Mouse (Mus musculus): ENCODE data around the gene Pick1. TPM values are rescaled to one million over a fixed set of nuclear protein-coding genes. Genes with fewer than 3 reads are reported as not detected.

Pick1 gene
- total RNA-seq, 2 experiments from 2014 or later = 33.6 to 35.0 TPM

GRCm38 (mm10) chr15:79243234-79244042, 14.5 kb downstream of the Pick1 start:
- peak overlapping the region; percentile 32 for H3K4me3 ChIP-seq
- TF ChIP-seq CTCF (IDR thresholded peaks at IDR 0.05) = no peak
- peak; percentile 97 for DNase-seq
- intact Hi-C loops (cut with DNase I) = loop anchor here (1.0 to 10.0 kb wide), 4 partner anchors 37 to 361 kb away; partner anchors contain the start of genes Dmc1 and Pla2g6
- H3K27ac ChIP-seq = peak overlapping the region; percentile 95

- TF ChIP-seq CTCF (IDR thresholded peaks at IDR 0.05) = no peak
- DNase-seq = peak; percentile 61
- intact Hi-C loops (cut with DNase I) = loop anchor here (5.0 to 10.0 kb wide), 2 partner anchors 83 to 361 kb away; partner anchors contain the start of genes Dmc1 and Pla2g6
- peak overlapping the region; percentile 23; the same call in 1 of the 2 replicates for H3K4me3 ChIP-seq
- H3K27ac ChIP-seq = peak overlapping the region; percentile 95
Observed at GRCm38 (mm10) chr15:79244071-79244893, 15.3 kb downstream of the Pick1 start.

GRCm38 (mm10) chr15:79245321-79245720, 16.3 kb downstream of the Pick1 start:
- Histone ChIP-seq H3K4me3 (peak overlapping the region; percentile 0; the same call in 1 of the 2 replicates), H3K27ac (peak overlapping the region; percentile 95)
- TF ChIP-seq CTCF (IDR thresholded peaks at IDR 0.05) = no peak
- DNase-seq = no peak
- intact Hi-C loops (cut with DNase I) = loop anchor here (10.0 kb wide), 1 partner anchor 359 kb away; the partner anchor contains the start of gene Dmc1

- no peak for DNase-seq
- intact Hi-C loops (cut with DNase I) = no loop called here
- no peak overlapping the region for H3K27ac ChIP-seq
- TF ChIP-seq CTCF (IDR thresholded peaks at IDR 0.05) = no peak
- H3K4me3 ChIP-seq = no peak overlapping the region
Observed at GRCm38 (mm10) chr15:79250236-79250635, 21.3 kb downstream of the Pick1 start.

- TF ChIP-seq CTCF (IDR thresholded peaks at IDR 0.05) = no peak
- no peak for DNase-seq
- Histone ChIP-seq H3K27ac (no peak overlapping the region), H3K4me3 (no peak overlapping the region)
- intact Hi-C loops (cut with DNase I) = no loop called here
Observed at GRCm38 (mm10) chr15:79251168-79251567, 22.2 kb downstream of the Pick1 start.

GRCm38 (mm10) chr15:79251781-79252491, 23.0 kb downstream of the Pick1 start:
- DNase-seq = peak; percentile 64
- TF ChIP-seq CTCF (IDR thresholded peaks at IDR 0.05) = peak; percentile 28; the same call in 1 of the 2 replicates
- Histone ChIP-seq H3K27ac (peak overlapping the region; percentile 51), H3K4me3 (peak overlapping the region; percentile 68)
- intact Hi-C loops (cut with DNase I) = no loop called here

- Histone ChIP-seq H3K4me3 (peak overlapping the region; percentile 68), H3K27ac (peak overlapping the region; percentile 51; the same call in 1 of the 2 replicates)
- intact Hi-C loops (cut with DNase I) = no loop called here
- TF ChIP-seq CTCF (IDR thresholded peaks at IDR 0.05) = no peak
- no peak for DNase-seq
Observed at GRCm38 (mm10) chr15:79252580-79252979, 23.6 kb downstream of the Pick1 start.

GRCm38 (mm10) chr15:79254661-79255060, 25.7 kb downstream of the Pick1 start, which contains the start of gene Slc16a8:
Gene Slc16a8, minus strand, starts transcription at chr15:79254761.
- H3K27ac ChIP-seq = no peak within 1 kb of the TSS
- no peak within 1 kb of the TSS for H3K4me3 ChIP-seq
- no peak for TF ChIP-seq CTCF (IDR thresholded peaks at IDR 0.05)
- intact Hi-C loops (cut with DNase I) = no loop called here
- no peak for DNase-seq

- no peak for TF ChIP-seq CTCF (IDR thresholded peaks at IDR 0.05)
- Histone ChIP-seq H3K27ac (no peak overlapping the region), H3K4me3 (no peak overlapping the region)
- intact Hi-C loops (cut with DNase I) = no loop called here
- DNase-seq = no peak
Observed at GRCm38 (mm10) chr15:79258521-79258920, 29.5 kb downstream of the Pick1 start.

- TF ChIP-seq CTCF (IDR thresholded peaks at IDR 0.05) = no peak
- peak overlapping the region; percentile 83 for H3K4me3 ChIP-seq
- H3K27ac ChIP-seq = peak overlapping the region; percentile 81
- intact Hi-C loops (cut with DNase I) = no loop called here
- DNase-seq = peak; percentile 63
Observed at GRCm38 (mm10) chr15:79261095-79261725, 32.2 kb downstream of the Pick1 start.

GRCm38 (mm10) chr15:79261757-79262156, 32.8 kb downstream of the Pick1 start:
- Histone ChIP-seq H3K27ac (peak overlapping the region; percentile 81), H3K4me3 (peak overlapping the region; percentile 83)
- no peak; the same call in 1 of the 2 replicates for TF ChIP-seq CTCF (IDR thresholded peaks at IDR 0.05)
- intact Hi-C loops (cut with DNase I) = no loop called here
- DNase-seq = no peak
